Mouse (Mus musculus) liver, adult 2 months (tissue): ENCODE measurements around the gene Slfn2. TPM values are rescaled to one million over a fixed set of nuclear protein-coding genes. Genes with fewer than 3 reads are reported as not detected.

Source experiments
- DNase-seq: peaks from one replicate; pipeline ENCODE4 v3.0.0-alpha.2; 2011; ENCODE audit warnings: low read depth, low spot score; ENCODE audit errors: extremely low read depth
- H3K27ac ChIP-seq: fragments of 200-500 bp; replicated peaks from 2 replicates; pipeline ENCODE4 v1.5.1; 2012; ENCODE audit warnings: low read depth, mild to moderate bottlenecking, control low read depth, inconsistent platforms, low read length; ENCODE audit not compliant: insufficient read depth
- H3K27me3 ChIP-seq: fragments of 200-500 bp; 2 replicates; pipeline ENCODE4 v1.6.1; 2012; ENCODE audit warnings: mild to moderate bottlenecking, moderate library complexity, low read length, inconsistent platforms; ENCODE audit not compliant: control insufficient read depth, insufficient read depth
- H3K36me3 ChIP-seq: fragments of 200-500 bp; 2 replicates; pipeline ENCODE4 v1.6.1; 2012; ENCODE audit warnings: low read length, inconsistent platforms; ENCODE audit not compliant: control insufficient read depth, insufficient read depth
- H3K4me1 ChIP-seq: fragments of 200-500 bp; 2 replicates; pipeline ENCODE4 v1.6.1; 2011; ENCODE audit warnings: low read length; ENCODE audit not compliant: control insufficient read depth, insufficient read depth
- H3K4me3 ChIP-seq: fragments of 200-500 bp; 2 replicates; pipeline ENCODE4 v1.5.1; 2011; ENCODE audit warnings: low read depth, mild to moderate bottlenecking, control low read depth, low read length, moderate library complexity; ENCODE audit not compliant: insufficient read depth
- H3K79me2 ChIP-seq: fragments of 200-500 bp; 2 replicates; pipeline ENCODE4 v1.6.1; 2012; ENCODE audit warnings: inconsistent platforms, mild to moderate bottlenecking, low read length, moderate library complexity; ENCODE audit not compliant: control insufficient read depth, insufficient read depth
- H3K9ac ChIP-seq: fragments of 200-500 bp; 2 replicates; pipeline ENCODE4 v1.6.1; 2012; ENCODE audit warnings: low read depth, mild to moderate bottlenecking, control low read depth, inconsistent platforms, low read length
- CTCF ChIP-seq: fragments of 200-500 bp; IDR thresholded peaks from 2 replicates; pipeline ENCODE4 v1.5.1; 2011; ENCODE audit warnings: low read depth, low read length, control low read depth
- POLR2A ChIP-seq: fragments of 200-500 bp; IDR thresholded peaks from 2 replicates; pipeline ENCODE4 v1.6.1; 2011; ENCODE audit warnings: low read length, control low read depth; ENCODE audit not compliant: insufficient read depth; ENCODE audit errors: extremely low read depth
- WGBS: fragments of 180-500 bp; shearing (Covaris S2); methylation state at CpG from one replicate; pipeline ENCODE4 v1.1.7; 2018; 5-methylcytosine and 5-hydroxymethylcytosine counted together
- polyA plus RNA-seq: library from polyadenylated mRNA; depleted of rRNA; stranded (reverse); fragments of >200 nt; gene quantifications from 2 replicates; pipeline ENCODE4 v1.2.3, GENCODE M21; 2012
- total RNA-seq: library from RNA; depleted of rRNA; stranded (reverse); fragments of >200 nt; gene quantifications from 2 replicates; pipeline ENCODE4 v1.2.3, GENCODE M21; 2014

The Slfn2 gene
- total and polyA plus RNA-seq, 2 experiments, result 1.5 to 8.7 TPM

GRCm38 (mm10) chr11:83060412-83061020 is 4.4 kb upstream of the Slfn2 start:
- no peak overlapping the region for H3K9ac ChIP-seq
- no peaks in the 10 kb centered on the region for H3K27me3 ChIP-seq
- H3K36me3 ChIP-seq, result no peaks in the 10 kb centered on the region
- DNase-seq, result no peak
- TF ChIP-seq CTCF (no peak), POLR2A (no peak)
- no peak overlapping the region for H3K27ac ChIP-seq
- no peaks in the 10 kb centered on the region for H3K79me2 ChIP-seq
- no peaks in the 10 kb centered on the region for H3K4me1 ChIP-seq
- 81% methylated on average over 5 of the region's 5 CpGs for WGBS
- no peak overlapping the region for H3K4me3 ChIP-seq

DNA sequence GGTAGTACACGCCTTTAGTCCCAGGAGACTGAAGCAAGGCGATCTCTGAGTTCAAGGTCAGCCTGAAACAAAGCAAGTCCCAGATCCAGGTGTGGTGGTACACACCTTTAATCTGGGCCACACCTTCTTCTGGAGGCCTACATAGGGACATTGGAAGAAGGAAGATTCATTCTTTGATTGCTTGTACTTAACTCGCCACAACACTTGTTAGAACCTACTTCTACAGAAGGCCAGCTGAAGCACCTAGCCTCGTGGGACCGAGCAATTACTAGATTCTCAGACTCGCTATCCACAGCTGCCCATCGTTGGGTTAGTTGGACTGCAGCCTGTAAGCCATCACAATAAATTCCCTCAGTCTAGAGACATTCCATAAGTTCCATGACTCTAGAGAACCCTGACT is 3.1 kb upstream of the Slfn2 start:
- 89% methylated on average over 7 of the region's 7 CpGs for WGBS
- H3K27ac ChIP-seq, result no peak overlapping the region
- DNase-seq, result no peak
- H3K4me1 ChIP-seq, result no peaks in the 10 kb centered on the region
- no peaks in the 10 kb centered on the region for H3K36me3 ChIP-seq
- no peak overlapping the region for H3K4me3 ChIP-seq
- no peak overlapping the region for H3K9ac ChIP-seq
- TF ChIP-seq CTCF, result no peak
- TF ChIP-seq POLR2A, result no peak
- H3K79me2 ChIP-seq, result no peaks in the 10 kb centered on the region; the same call in 1 of the 2 replicates
- no peaks in the 10 kb centered on the region for H3K27me3 ChIP-seq

GRCm38 (mm10) chr11:83063126-83063525 is 1.8 kb upstream of the Slfn2 start:
- no peaks in the 10 kb centered on the region; the same call in 1 of the 2 replicates for H3K79me2 ChIP-seq
- no peak overlapping the region for H3K4me3 ChIP-seq
- no peak overlapping the region for H3K27ac ChIP-seq
- TF ChIP-seq POLR2A (no peak), CTCF (no peak)
- WGBS, result 33% methylated on average over 4 of the region's 4 CpGs
- H3K4me1 ChIP-seq, result no peaks in the 10 kb centered on the region
- no peaks in the 10 kb centered on the region for H3K27me3 ChIP-seq
- DNase-seq, result no peak
- H3K9ac ChIP-seq, result no peak overlapping the region
- H3K36me3 ChIP-seq, result no peaks in the 10 kb centered on the region

DNA sequence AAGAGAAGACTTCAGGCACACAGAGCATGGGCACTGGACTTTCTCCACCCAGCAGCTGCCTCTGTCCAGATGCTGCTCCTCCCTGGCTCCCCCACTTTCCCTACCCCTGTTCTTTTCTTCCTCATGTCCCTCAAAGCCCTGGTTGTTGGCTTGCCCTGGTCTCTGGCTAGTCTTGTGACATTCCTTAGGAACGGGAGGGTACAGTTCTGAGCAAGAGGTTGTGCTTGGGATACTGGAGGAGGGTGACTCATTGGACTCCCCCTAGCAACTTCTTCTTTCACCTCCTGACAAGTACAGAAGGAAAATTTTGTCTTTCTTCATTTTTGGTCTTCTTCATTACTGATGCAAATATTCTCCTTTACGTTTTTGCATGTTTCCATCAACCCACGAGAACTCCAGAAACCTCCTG is 967 bp upstream of the Slfn2 start:
- 46% methylated on average over 3 of the region's 3 CpGs for WGBS
- no peaks in the 10 kb centered on the region; the same call in 1 of the 2 replicates for H3K79me2 ChIP-seq
- H3K36me3 ChIP-seq, result no peaks in the 10 kb centered on the region
- no peak overlapping the region for H3K4me3 ChIP-seq
- H3K9ac ChIP-seq, result 0 out of 2 replicates have a peak overlapping the region, but pooled peaks have one; percentile 22
- TF ChIP-seq POLR2A, result no peak
- TF ChIP-seq CTCF, result no peak
- no peaks in the 10 kb centered on the region for H3K27me3 ChIP-seq
- H3K27ac ChIP-seq, result peak overlapping the region; percentile 41; the same call in 1 of the 2 replicates
- no peak for DNase-seq
- no peaks in the 10 kb centered on the region for H3K4me1 ChIP-seq

DNA sequence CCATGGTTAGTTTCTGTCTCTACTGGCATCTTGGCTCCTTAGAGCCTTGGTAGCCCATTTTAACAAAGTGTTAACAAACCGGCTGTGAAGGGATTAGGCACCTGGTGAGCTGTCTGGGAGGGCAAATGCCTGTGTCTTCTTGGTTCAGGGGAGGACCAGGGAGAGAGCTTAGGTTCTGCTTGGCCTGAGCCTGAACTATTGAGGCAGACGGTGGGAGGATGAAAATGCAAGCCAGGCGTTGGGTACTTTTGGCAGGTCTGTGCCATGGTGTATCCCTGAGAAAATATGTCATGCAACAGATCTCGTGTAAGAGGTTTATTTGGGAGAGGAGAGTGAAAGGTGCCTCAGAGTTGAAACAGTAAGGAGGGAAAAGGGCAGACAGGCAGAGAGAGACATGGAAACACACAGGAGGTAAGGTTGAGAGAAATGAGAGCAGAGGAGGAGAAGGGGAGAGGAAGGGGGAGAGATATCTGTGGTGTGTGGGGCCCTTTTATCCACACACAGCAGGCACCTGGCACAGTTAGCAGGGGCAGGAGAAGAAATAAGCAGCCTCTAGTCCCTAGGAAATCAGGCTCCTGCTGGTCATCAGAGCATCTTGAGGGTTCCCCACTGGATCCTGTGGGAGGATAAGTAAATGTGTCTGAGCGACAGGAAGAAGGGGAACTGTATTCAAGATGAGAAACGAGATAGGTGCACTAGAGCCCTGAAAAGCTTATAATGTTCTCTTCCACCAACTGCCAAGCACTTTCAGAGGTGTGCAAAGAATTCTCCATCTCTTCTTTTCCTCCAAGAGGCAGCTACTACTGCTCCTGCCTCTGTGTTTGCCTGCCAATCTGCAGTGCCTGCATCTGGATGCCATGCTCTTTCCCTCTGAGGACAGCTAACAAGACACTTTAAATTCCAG is 781 bp downstream of the Slfn2 start:
- peak overlapping the region; percentile 49 for H3K27ac ChIP-seq
- peak overlapping the region; percentile 57 for H3K4me3 ChIP-seq
- no peaks in the 10 kb centered on the region for H3K4me1 ChIP-seq
- no peaks in the 10 kb centered on the region for H3K27me3 ChIP-seq
- 28% methylated on average over 6 of the region's 6 CpGs for WGBS
- TF ChIP-seq POLR2A (no peak), CTCF (no peak)
- H3K36me3 ChIP-seq, result no peaks in the 10 kb centered on the region
- no peaks in the 10 kb centered on the region; the same call in 1 of the 2 replicates for H3K79me2 ChIP-seq
- peak overlapping the region; percentile 64 for H3K9ac ChIP-seq
- DNase-seq, result no peak
